29 mouse cellular contexts compared by ENCODE assay signal in genomic region chr2:64413263-64413662, GRCm38 (mm10).
DNase-seq lines count a peak whose midpoint lies in the region; ATAC-seq and TF ChIP-seq lines count a peak whose summit lies in the region.
"Had no signal": no experiment of that assay in that cellular context is flagged by ENCODE, and none has a peak within 500 bp of the region (broad histone marks: within the 10 kb centered on the region; RNA-seq: fewer than 3 reads in every experiment).

No protein-coding gene starts in this region.

- no peak overlapping the region for H3K27ac ChIP-seq in limb, embryonic 14.5 days (replicated peaks; ENCODE audit: low read depth, low read length)
- no peak overlapping the region for H3K27ac ChIP-seq in limb, embryonic 10.5 days
- no peak overlapping the region for H3K27ac ChIP-seq in layer of hippocampus, adult 2 months
- H3K27ac ChIP-seq: embryonic facial prominence, embryonic 15.5 days; forebrain, embryonic 12.5 days; forebrain, embryonic 15.5 days; gastrocnemius, adult 2 months; heart, embryonic 10.5 days; heart, embryonic 13.5 days; hindbrain, embryonic 12.5 days; hindbrain, embryonic 15.5 days; intestine, embryonic 15.5 days had no signal

- no peak for TF ChIP-seq POLR2A in limb, embryonic 14.5 days (IDR thresholded peaks at IDR 0.05; ENCODE audit: borderline replicate concordance, extremely low read depth, insufficient read depth, insufficient read length)

- H3K4me2 ChIP-seq in limb, embryonic 14.5 days (replicated peaks; ENCODE audit: low read depth, low read length, severe bottlenecking): no peak overlapping the region
- H3K4me2 ChIP-seq: embryonic facial prominence, embryonic 15.5 days; forebrain, embryonic 12.5 days; forebrain, embryonic 15.5 days; heart, embryonic 13.5 days; hindbrain, embryonic 12.5 days; hindbrain, embryonic 15.5 days; intestine, embryonic 15.5 days had no signal

- no peaks in the 10 kb centered on the region for H3K4me1 ChIP-seq in limb, embryonic 14.5 days (ENCODE audit: control insufficient read depth, insufficient read depth, low read length)
- no peaks in the 10 kb centered on the region for H3K4me1 ChIP-seq in limb, embryonic 10.5 days
- H3K4me1 ChIP-seq: embryonic facial prominence, embryonic 15.5 days; forebrain, embryonic 12.5 days; forebrain, embryonic 15.5 days; heart, embryonic 10.5 days; heart, embryonic 13.5 days; hindbrain, embryonic 12.5 days; hindbrain, embryonic 15.5 days; intestine, embryonic 15.5 days had no signal

- no peaks in the 10 kb centered on the region for H3K27me3 ChIP-seq in limb, embryonic 14.5 days (ENCODE audit: control insufficient read depth, insufficient read depth, low read length)
- no peaks in the 10 kb centered on the region for H3K27me3 ChIP-seq in limb, embryonic 10.5 days (ENCODE audit: low read depth, poor library complexity, severe bottlenecking)
- H3K27me3 ChIP-seq: embryonic facial prominence, embryonic 15.5 days; forebrain, embryonic 12.5 days; forebrain, embryonic 15.5 days; heart, embryonic 13.5 days; hindbrain, embryonic 12.5 days; hindbrain, embryonic 15.5 days; intestine, embryonic 15.5 days; Patski had no signal

- DNase-seq in frontal cortex, postnatal 36 days (ENCODE audit: low spot score in 2 of 2): no peak
- peak; percentile 38 for DNase-seq in limb, embryonic 14.5 days (ENCODE audit: low spot score)
- DNase-seq in limb, embryonic 10.5 days (ENCODE audit: low spot score): no peak
- DNase-seq in 3T3-L1 (ENCODE audit: low read depth, low spot score) (peak; percentile 27), NIH3T3 (ENCODE audit: low read depth) (peak; percentile 26)
- no peak for DNase-seq in gastrocnemius, postnatal 10 days
- no peak for DNase-seq in layer of hippocampus, adult 2 months (ENCODE audit: low spot score in 2 of 2)
- DNase-seq: adrenal gland, postnatal 10 days; adrenal gland, postnatal 36 days; cerebellum, adult 11 months; cerebellum, adult 2 months; cerebellum, adult 9-11 months; cerebellum, postnatal 36 days; embryo, embryonic 11 days; gastrocnemius, adult 2 months; gastrocnemius, postnatal 25 days; heart, adult 18-20 months; kidney, adult 11 months had no signal

- no peak overlapping the region for H3K4me3 ChIP-seq in limb, embryonic 14.5 days (replicated peaks; ENCODE audit: low read length)
- no peak overlapping the region for H3K4me3 ChIP-seq in limb, embryonic 10.5 days
- H3K4me3 ChIP-seq in layer of hippocampus, adult 2 months: no peak overlapping the region
- H3K4me3 ChIP-seq: embryonic facial prominence, embryonic 15.5 days; forebrain, embryonic 12.5 days; forebrain, embryonic 15.5 days; gastrocnemius, adult 2 months; heart, embryonic 10.5 days; heart, embryonic 13.5 days; hindbrain, embryonic 12.5 days; hindbrain, embryonic 15.5 days; intestine, embryonic 15.5 days had no signal

- ATAC-seq in frontal cortex, adult (ENCODE audit: low TSS enrichment): peak; percentile 65
- ATAC-seq in limb, embryonic 14.5 days (ENCODE audit: low FRiP score, low read depth): no peak
- ATAC-seq: CD4-positive, CD25-positive, alpha-beta regulatory T cell, adult 4 months; forebrain, embryonic 15.5 days; intestine, embryonic 15.5 days; Patski had no signal

- no peaks in the 10 kb centered on the region for H3K36me3 ChIP-seq in limb, embryonic 14.5 days (ENCODE audit: control insufficient read depth, insufficient read depth, low read length)
- no peaks in the 10 kb centered on the region for H3K36me3 ChIP-seq in limb, embryonic 10.5 days
- H3K36me3 ChIP-seq: embryonic facial prominence, embryonic 15.5 days; forebrain, embryonic 12.5 days; forebrain, embryonic 15.5 days; heart, embryonic 10.5 days; heart, embryonic 13.5 days; hindbrain, embryonic 12.5 days; hindbrain, embryonic 15.5 days; intestine, embryonic 15.5 days had no signal

- no peak overlapping the region for H3K9ac ChIP-seq in limb, embryonic 14.5 days (ENCODE audit: low read depth, low read length, severe bottlenecking)
- H3K9ac ChIP-seq: embryonic facial prominence, embryonic 15.5 days; forebrain, embryonic 12.5 days; forebrain, embryonic 15.5 days; heart, embryonic 13.5 days; hindbrain, embryonic 12.5 days; hindbrain, embryonic 15.5 days; intestine, embryonic 15.5 days had no signal

- no peak for TF ChIP-seq CTCF in layer of hippocampus, adult 2 months (conservative IDR thresholded peaks at IDR 0.05)

- no peaks in the 10 kb centered on the region for H3K9me3 ChIP-seq in limb, embryonic 14.5 days (ENCODE audit: control insufficient read depth, low read length)
- no peaks in the 10 kb centered on the region for H3K9me3 ChIP-seq in limb, embryonic 10.5 days (replicated peaks)
- H3K9me3 ChIP-seq: embryonic facial prominence, embryonic 15.5 days; forebrain, embryonic 12.5 days; forebrain, embryonic 15.5 days; heart, embryonic 10.5 days; heart, embryonic 13.5 days; hindbrain, embryonic 12.5 days; hindbrain, embryonic 15.5 days; intestine, embryonic 15.5 days had no signal

Comparison
In these comparisons a context has a peak if more than half of its experiments do, and no peak if none do; other contexts are left out.
1. DNase-seq: peak in limb, embryonic 14.5 days (single experiment), 3T3-L1 (single experiment) and NIH3T3 (single experiment); none in frontal cortex, postnatal 36 days (0 of 2), limb, embryonic 10.5 days (single experiment), gastrocnemius, postnatal 10 days (single experiment) and layer of hippocampus, adult 2 months (0 of 2).